Mouse (Mus musculus) embryo, embryonic 11 days (tissue): ENCODE results near the gene Rps6ka4.
A peak's percentile ranks its signal among the peaks of the same experiment; 100 is the strongest.

Source experiments
- DNase-seq: peaks from one replicate; pipeline ENCODE4 v3.0.0-alpha.2; 2015

Rps6ka4 gene

GRCm38 (mm10) chr19:6849506-6850068, 9.2 kb upstream of the Rps6ka4 start:
- no peak for DNase-seq

- DNase-seq: peak; percentile 31
Observed at GRCm38 (mm10) chr19:6847841-6848517, 7.5 kb upstream of the Rps6ka4 start.

- DNase-seq: no peak
Observed at GRCm38 (mm10) chr19:6846050-6846449, 5.6 kb upstream of the Rps6ka4 start.

- DNase-seq: no peak
Observed at GRCm38 (mm10) chr19:6842353-6842752, 1.9 kb upstream of the Rps6ka4 start.

- DNase-seq: no peak
Observed at GRCm38 (mm10) chr19:6841292-6841597, 809 bp upstream of the Rps6ka4 start.

- DNase-seq: peak; percentile 61
Observed at GRCm38 (mm10) chr19:6839615-6840474, 591 bp downstream of the Rps6ka4 start.

GRCm38 (mm10) chr19:6832363-6832762, 8.1 kb downstream of the Rps6ka4 start:
- no peak for DNase-seq

GRCm38 (mm10) chr19:6831331-6831730, 9.1 kb downstream of the Rps6ka4 start:
- peak; percentile 47 for DNase-seq

- no peak for DNase-seq
Observed at GRCm38 (mm10) chr19:6830556-6831316, 9.7 kb downstream of the Rps6ka4 start.

GRCm38 (mm10) chr19:6829870-6830555, 10.4 kb downstream of the Rps6ka4 start:
- peak; percentile 69 for DNase-seq

GRCm38 (mm10) chr19:6829069-6829468, 11.4 kb downstream of the Rps6ka4 start:
- no peak for DNase-seq

- no peak for DNase-seq
Observed at GRCm38 (mm10) chr19:6826601-6827000, 13.8 kb downstream of the Rps6ka4 start.

GRCm38 (mm10) chr19:6825384-6825783, 15.1 kb downstream of the Rps6ka4 start:
- no peak for DNase-seq

GRCm38 (mm10) chr19:6820538-6821195, 19.8 kb downstream of the Rps6ka4 start:
- no peak for DNase-seq

- no peak for DNase-seq
Observed at GRCm38 (mm10) chr19:6819143-6819827, 21.2 kb downstream of the Rps6ka4 start.

GRCm38 (mm10) chr19:6814958-6815357, 25.5 kb downstream of the Rps6ka4 start:
- no peak for DNase-seq

GRCm38 (mm10) chr19:6814366-6814765, 26.1 kb downstream of the Rps6ka4 start:
- peak; percentile 63 for DNase-seq
